Mouse (Mus musculus) liver, adult 2 months (tissue): ENCODE results near the gene Pter.

Experiments used
- CTCF ChIP-seq: fragments of 200-500 bp; IDR thresholded peaks from 2 replicates; pipeline ENCODE4 v1.5.1; 2011; ENCODE audit warnings: low read depth, low read length, control low read depth
- POLR2A ChIP-seq: fragments of 200-500 bp; IDR thresholded peaks from 2 replicates; pipeline ENCODE4 v1.6.1; 2011; ENCODE audit warnings: low read length, control low read depth; ENCODE audit not compliant: insufficient read depth; ENCODE audit errors: extremely low read depth

DNA sequence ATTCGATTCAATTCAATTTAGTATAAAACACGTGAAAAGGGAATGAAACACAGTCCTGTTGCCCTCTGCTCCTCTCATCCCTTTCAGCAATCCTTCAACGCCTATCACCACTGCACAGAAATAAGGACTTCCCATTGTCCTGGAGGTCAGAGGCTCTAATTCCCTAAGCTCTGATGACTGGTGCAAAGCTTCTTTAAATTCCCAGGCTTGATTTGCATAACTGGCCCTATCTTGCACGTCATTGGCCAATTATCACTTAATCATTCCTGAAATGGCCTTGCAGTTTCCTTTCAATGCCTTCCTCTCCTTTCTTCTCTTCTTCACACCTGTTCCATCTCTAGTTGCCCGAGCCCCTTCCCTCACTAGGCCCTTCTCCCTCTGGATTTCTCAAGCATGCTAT is 94.5 kb downstream of the Pter start:
- TF ChIP-seq POLR2A = no peak
- TF ChIP-seq CTCF = no peak
